Mouse (Mus musculus) E14TG2a.4 (cell line): ENCODE data around the gene Rbm14.
"Not testable (repeated sequence)": the region's sequence is repeated elsewhere in the genome, so short reads cannot be mapped to it uniquely, and the experiment has no call there.

ENCODE experiments used
- H3K27me3 ChIP-seq: 2 replicates; pipeline ENCODE4 v1.6.1; 2014; ENCODE audit warnings: low read length, control low read depth; ENCODE audit not compliant: insufficient read depth
- H3K36me3 ChIP-seq: 2 replicates; pipeline ENCODE4 v1.6.1; 2014; ENCODE audit warnings: low read length, control low read depth; ENCODE audit not compliant: insufficient read depth
- H3K4me1 ChIP-seq: replicated peaks from 2 replicates; pipeline ENCODE4 v1.6.1; 2014; ENCODE audit warnings: low read depth, low read length, control low read depth
- H3K4me3 ChIP-seq: replicated peaks from 2 replicates; pipeline ENCODE4 v1.5.1; 2014; ENCODE audit warnings: mild to moderate bottlenecking, low read length
- H3K9me3 ChIP-seq: 2 replicates; pipeline ENCODE4 v1.6.1; 2014; ENCODE audit warnings: low read length, control low read depth
- CTCF ChIP-seq: conservative IDR thresholded peaks from 2 replicates; pipeline ENCODE4 v1.5.1; 2014; ENCODE audit warnings: low read length
- NANOG ChIP-seq: IDR thresholded peaks from 2 replicates; pipeline ENCODE4 v1.6.1; 2014; ENCODE audit warnings: borderline replicate concordance, low read length, mixed read lengths
- POU5F1 ChIP-seq: IDR thresholded peaks from 2 replicates; pipeline ENCODE4 v1.6.1; 2014; ENCODE audit warnings: low read length, borderline replicate concordance

Gene Rbm14

GRCm38 (mm10) chr19:4828444-4829114 is 17.1 kb upstream of the Rbm14 start:
- Histone ChIP-seq H3K9me3 (no peaks in the 10 kb centered on the region), H3K27me3 (no peaks in the 10 kb centered on the region), H3K36me3 (peaks cover 55% of the 10 kb centered on the region), H3K4me1 (peaks cover 86% of the 10 kb centered on the region), H3K4me3 (peak overlapping the region; percentile 48)
- no peak for TF ChIP-seq CTCF
- no peak for TF ChIP-seq NANOG
- TF ChIP-seq POU5F1 = no peak

DNA sequence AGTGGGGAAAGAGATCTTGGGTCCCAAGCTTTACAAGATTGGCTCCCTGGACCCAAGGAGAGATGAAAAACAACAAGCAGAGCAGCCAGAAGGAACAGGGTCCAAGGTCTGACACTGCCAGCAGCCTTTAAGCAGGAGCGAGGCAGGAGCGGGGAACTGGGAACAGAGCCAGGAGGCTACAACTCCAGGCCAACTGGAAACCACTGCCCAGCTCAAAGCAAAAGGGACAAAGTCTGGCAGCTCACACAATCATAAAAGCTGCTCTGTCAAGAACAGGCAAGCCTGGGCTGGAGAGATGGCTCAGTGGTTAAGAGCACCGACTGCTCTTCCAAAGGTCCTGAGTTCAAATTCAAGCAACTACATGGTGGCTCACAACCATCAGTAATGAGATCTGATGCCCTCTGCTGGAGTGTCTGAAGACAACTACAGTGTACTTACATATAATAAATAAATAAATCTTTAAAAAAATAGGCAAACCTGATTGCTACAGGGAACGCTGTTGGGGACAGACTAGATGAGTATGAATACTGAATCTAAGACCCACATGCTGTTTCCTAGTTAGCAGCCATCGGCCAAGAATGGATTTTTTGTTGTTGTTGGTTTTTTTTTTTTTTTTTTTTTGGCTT is 9.4 kb upstream of the Rbm14 start:
- Histone ChIP-seq H3K36me3 (peaks cover 15% of the 10 kb centered on the region), H3K4me3 (no peak overlapping the region), H3K4me1 (peaks cover 30% of the 10 kb centered on the region), H3K27me3 (no peaks in the 10 kb centered on the region), H3K9me3 (no peaks in the 10 kb centered on the region)
- TF ChIP-seq CTCF = no peak; the same call in 1 of the 2 replicates
- no peak for TF ChIP-seq POU5F1
- no peak for TF ChIP-seq NANOG

- H3K9me3 ChIP-seq = no peaks in the 10 kb centered on the region
Measured at GRCm38 (mm10) chr19:4817182-4817835, 5.9 kb upstream of the Rbm14 start.

DNA sequence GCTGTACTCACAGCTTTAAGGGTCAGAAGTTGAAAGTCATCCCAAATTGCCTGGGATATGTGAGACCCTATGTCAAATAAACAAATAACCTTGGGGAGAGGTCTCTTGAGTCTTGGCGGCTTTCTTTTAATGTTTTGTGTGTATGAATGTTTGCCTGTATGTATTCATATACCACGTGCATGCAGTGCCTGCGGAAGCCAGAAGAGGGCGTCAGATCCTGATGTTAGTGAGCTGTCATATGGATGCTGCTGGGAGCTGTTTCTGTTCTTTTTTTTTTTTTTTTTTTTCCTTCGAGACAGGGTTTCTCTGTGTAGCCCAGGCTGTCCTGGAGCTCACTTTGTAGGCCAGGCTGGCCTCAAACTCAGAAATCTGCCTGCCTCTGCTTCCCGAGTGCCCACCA is 1.6 kb upstream of the Rbm14 start:
- Histone ChIP-seq H3K4me3 (no peak overlapping the region; the same call in 1 of the 2 replicates), H3K36me3 (peaks cover 16% of the 10 kb centered on the region), H3K27me3 (no peaks in the 10 kb centered on the region), H3K9me3 (no peaks in the 10 kb centered on the region), H3K4me1 (peaks cover 24% of the 10 kb centered on the region)
- TF ChIP-seq NANOG = no peak
- peak; percentile 71 for TF ChIP-seq CTCF
- TF ChIP-seq POU5F1 = no peak

More at GRCm38 (mm10) chr19:4817182-4817835, 5.9 kb upstream of the Rbm14 start:
- H3K4me1 ChIP-seq = peaks cover 23% of the 10 kb centered on the region
- TF ChIP-seq CTCF = no peak
- TF ChIP-seq POU5F1 = no peak
- TF ChIP-seq NANOG = no peak
- H3K36me3 ChIP-seq = no peaks in the 10 kb centered on the region
- no peak overlapping the region for H3K4me3 ChIP-seq
- no peaks in the 10 kb centered on the region for H3K27me3 ChIP-seq

GRCm38 (mm10) chr19:4812334-4812949 is 1.0 kb upstream of the Rbm14 start:
- not testable (repeated sequence) for H3K9me3 ChIP-seq, H3K27me3 ChIP-seq
- Histone ChIP-seq H3K36me3 (peaks cover 22% of the 10 kb centered on the region), H3K4me1 (peaks cover 27% of the 10 kb centered on the region), H3K4me3 (peak overlapping the region; percentile 99)
- 0 out of 2 replicates have a peak, but pooled peaks have one; percentile 8 for TF ChIP-seq CTCF

- Histone ChIP-seq H3K36me3 (peaks cover 27% of the 10 kb centered on the region), H3K9me3 (no peaks in the 10 kb centered on the region), H3K27me3 (no peaks in the 10 kb centered on the region), H3K4me3 (peak overlapping the region; percentile 99), H3K4me1 (peaks cover 27% of the 10 kb centered on the region)
- no peak for TF ChIP-seq NANOG
- no peak for TF ChIP-seq POU5F1
- no peak for TF ChIP-seq CTCF
Measured at GRCm38 (mm10) chr19:4811909-4812242, 442 bp upstream of the Rbm14 start.

DNA sequence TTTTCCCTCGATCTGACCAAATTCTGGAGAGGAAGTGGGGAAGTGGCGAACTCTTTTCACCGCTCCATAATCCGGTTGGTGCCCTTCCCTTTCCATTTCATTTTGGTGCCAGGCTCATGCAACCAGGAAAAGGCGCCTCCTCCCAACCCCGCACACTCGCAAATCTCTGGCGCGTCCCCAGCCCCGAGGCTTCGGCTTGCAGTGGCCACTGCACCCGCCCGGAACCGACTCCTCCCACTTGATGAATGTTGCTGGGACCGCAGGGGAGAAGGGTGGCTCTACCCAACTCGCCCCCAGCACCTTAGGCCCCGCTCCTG is 730 bp downstream of the Rbm14 start:
- no peak for TF ChIP-seq CTCF
- TF ChIP-seq NANOG = no peak
- TF ChIP-seq POU5F1 = no peak
- peak overlapping the region; percentile 99 for H3K4me3 ChIP-seq
- H3K27me3 ChIP-seq = no peaks in the 10 kb centered on the region
- peaks cover 39% of the 10 kb centered on the region for H3K36me3 ChIP-seq
- H3K4me1 ChIP-seq = peaks cover 39% of the 10 kb centered on the region
- H3K9me3 ChIP-seq = no peaks in the 10 kb centered on the region

- Histone ChIP-seq H3K4me1 (peaks cover 43% of the 10 kb centered on the region), H3K27me3 (no peaks in the 10 kb centered on the region), H3K9me3 (no peaks in the 10 kb centered on the region), H3K4me3 (peak overlapping the region; percentile 99), H3K36me3 (peaks cover 43% of the 10 kb centered on the region)
- TF ChIP-seq CTCF = no peak
- peak; percentile 94 for TF ChIP-seq NANOG
- peak; percentile 97 for TF ChIP-seq POU5F1
Measured at GRCm38 (mm10) chr19:4810309-4810708, 1.1 kb downstream of the Rbm14 start.
